Mouse (Mus musculus) midbrain, postnatal 0 days (tissue): ENCODE measurements around the gene Shb. TPM values are rescaled to one million over a fixed set of nuclear protein-coding genes. Genes with fewer than 3 reads are reported as not detected.

Experiments
- ATAC-seq: fragments of 200-750 bp; cut with Nextera tagmentation; 2 replicates; pipeline ENCODE4 v1.8.0; 2017; ENCODE audit warnings: moderate number of reproducible peaks, mild to moderate bottlenecking, moderate TSS enrichment, moderate library complexity; ENCODE audit not compliant: low FRiP score
- DNase-seq: peaks from one replicate; pipeline ENCODE4 v3.0.0-alpha.2; 2015; ENCODE audit warnings: low spot score
- H3K27ac ChIP-seq: fragments of 300-500 bp; sonication (generic); 2 replicates; pipeline ENCODE4 v1.5.1; 2014; ENCODE audit warnings: low read depth, mild to moderate bottlenecking, low read length, mixed read lengths
- H3K27me3 ChIP-seq: fragments of 300-500 bp; sonication (generic); 2 replicates; pipeline ENCODE4 v1.6.1; 2014; ENCODE audit warnings: low read length, control low read depth, mixed read lengths; ENCODE audit not compliant: insufficient read depth
- H3K36me3 ChIP-seq: fragments of 300-500 bp; sonication (generic); 2 replicates; pipeline ENCODE4 v1.6.1; 2014; ENCODE audit warnings: low read length, control low read depth, mixed read lengths; ENCODE audit not compliant: insufficient read depth
- H3K4me1 ChIP-seq: fragments of 300-500 bp; sonication (generic); 2 replicates; pipeline ENCODE4 v1.6.1; 2014; ENCODE audit warnings: mild to moderate bottlenecking, control low read depth, antibody characterized with exemption, low read length, mixed read lengths; ENCODE audit not compliant: insufficient read depth
- H3K4me2 ChIP-seq: fragments of 300-500 bp; sonication (generic); 2 replicates; pipeline ENCODE4 v1.6.1; 2014; ENCODE audit warnings: low read depth, mild to moderate bottlenecking, low read length, mixed read lengths; ENCODE audit not compliant: poor library complexity, severe bottlenecking
- H3K4me3 ChIP-seq: fragments of 300-500 bp; sonication (generic); 2 replicates; pipeline ENCODE4 v1.5.1; 2014; ENCODE audit warnings: low read depth, mild to moderate bottlenecking, low read length, moderate library complexity
- H3K9ac ChIP-seq: fragments of 300-500 bp; sonication (generic); replicated peaks from 2 replicates; pipeline ENCODE4 v1.6.1; 2014; ENCODE audit warnings: mild to moderate bottlenecking, low read length, moderate library complexity, mixed read lengths; ENCODE audit not compliant: poor library complexity, severe bottlenecking
- H3K9me3 ChIP-seq: fragments of 300-500 bp; sonication (generic); 2 replicates; pipeline ENCODE4 v1.6.1; 2016; ENCODE audit warnings: low read length, control low read depth
- CTCF ChIP-seq: IDR thresholded peaks from 2 replicates; pipeline ENCODE4 v1.5.1; 2016; ENCODE audit warnings: antibody characterized with exemption, mild to moderate bottlenecking
- WGBS: fragments of 180-500 bp; shearing (Covaris S2); extraction: QIAGEN DNeasy Blood & Tissue Kit; methylation state at CpG from one replicate; pipeline ENCODE4 v1.1.7; 2014; 5-methylcytosine and 5-hydroxymethylcytosine counted together
- polyA plus RNA-seq: library from polyadenylated mRNA; unstranded; fragments of >200 nt; fragmentation: Nextera tagmentation; extraction: Ambion mirVana; gene quantifications from 2 replicates; pipeline ENCODE4 v1.2.1, GENCODE M21; 2015
- total RNA-seq: library from RNA; depleted of rRNA; stranded (reverse); fragments of >200 nt; gene quantifications from 2 replicates; pipeline ENCODE4 v1.2.3, GENCODE M21; 2014

Shb gene
- total and polyA plus RNA-seq, 2 experiments from 2014 or later = 5.8 to 21.9 TPM

DNA sequence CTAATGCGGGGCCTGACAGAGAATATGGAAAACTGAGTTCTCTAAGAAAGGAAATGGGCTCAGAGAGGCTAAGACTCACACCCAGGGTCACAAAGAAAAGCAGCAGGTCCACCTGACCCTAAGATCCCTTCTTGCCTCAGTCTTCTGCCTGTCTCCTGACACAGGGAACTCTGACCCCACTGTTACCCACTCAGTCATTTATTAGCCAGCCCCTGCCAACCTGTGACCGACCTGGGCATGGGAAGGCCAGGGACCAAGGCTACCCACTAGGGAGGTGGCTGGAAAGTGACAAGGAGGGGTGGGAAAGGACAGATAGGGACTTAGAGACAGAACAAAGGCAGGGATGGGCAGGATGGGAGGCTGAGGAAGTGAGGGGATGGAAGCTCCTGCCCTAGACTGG is 26.6 kb downstream of the Shb start:
- Histone ChIP-seq H3K27ac (no peak overlapping the region), H3K4me1 (0 out of 2 replicates have a peak, but pooled peaks cover 12% of the 10 kb centered on the region), H3K4me3 (no peak overlapping the region), H3K9ac (no peak overlapping the region), H3K36me3 (no peaks in the 10 kb centered on the region), H3K9me3 (no peaks in the 10 kb centered on the region), H3K4me2 (no peak overlapping the region), H3K27me3 (no peaks in the 10 kb centered on the region)
- DNase-seq (no peak), ATAC-seq (no peak)
- TF ChIP-seq CTCF = no peak
- 86% methylated on average over 2 of the region's 2 CpGs for WGBS

- DNase-seq (no peak), ATAC-seq (no peak)
- Histone ChIP-seq H3K9ac (no peak overlapping the region), H3K4me3 (no peak overlapping the region), H3K27me3 (no peaks in the 10 kb centered on the region), H3K9me3 (no peaks in the 10 kb centered on the region), H3K27ac (no peak overlapping the region), H3K4me2 (no peak overlapping the region), H3K36me3 (no peaks in the 10 kb centered on the region), H3K4me1 (0 out of 2 replicates have a peak, but pooled peaks cover 12% of the 10 kb centered on the region)
- WGBS = 95% methylated on average over 6 of the region's 6 CpGs
- no peak for TF ChIP-seq CTCF
These were observed 27.1 kb downstream of the Shb start for GRCm38 (mm10) chr4:45505191-45505590.

DNA sequence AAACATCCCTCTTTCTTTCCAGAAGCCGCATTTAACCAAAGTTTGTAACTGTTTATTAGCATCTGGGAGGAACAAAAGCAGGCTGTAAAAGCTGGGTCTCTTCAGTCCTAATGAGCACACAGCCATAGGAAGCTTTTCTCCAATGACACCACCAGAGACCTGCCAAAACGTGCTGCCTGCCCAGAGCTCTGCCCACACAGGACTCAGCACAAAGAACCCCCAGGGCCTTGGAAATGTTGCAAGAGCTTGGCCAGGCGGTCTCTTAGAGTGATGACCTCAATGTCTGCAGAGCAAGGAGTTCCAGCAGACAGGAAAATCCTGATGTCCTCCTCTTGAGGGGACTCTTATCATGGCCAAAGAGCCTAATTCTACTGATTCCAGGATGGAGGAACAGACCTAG is 28.5 kb downstream of the Shb start:
- ATAC-seq = no peak
- Histone ChIP-seq H3K4me2 (no peak overlapping the region), H3K36me3 (no peaks in the 10 kb centered on the region), H3K27ac (no peak overlapping the region), H3K9ac (no peak overlapping the region), H3K4me3 (no peak overlapping the region), H3K4me1 (0 out of 2 replicates have a peak, but pooled peaks cover 8% of the 10 kb centered on the region), H3K27me3 (no peaks in the 10 kb centered on the region), H3K9me3 (no peaks in the 10 kb centered on the region)
- WGBS = 41% methylated on average over 3 of the region's 3 CpGs
- DNase-seq = no peak
- TF ChIP-seq CTCF = no peak

DNA sequence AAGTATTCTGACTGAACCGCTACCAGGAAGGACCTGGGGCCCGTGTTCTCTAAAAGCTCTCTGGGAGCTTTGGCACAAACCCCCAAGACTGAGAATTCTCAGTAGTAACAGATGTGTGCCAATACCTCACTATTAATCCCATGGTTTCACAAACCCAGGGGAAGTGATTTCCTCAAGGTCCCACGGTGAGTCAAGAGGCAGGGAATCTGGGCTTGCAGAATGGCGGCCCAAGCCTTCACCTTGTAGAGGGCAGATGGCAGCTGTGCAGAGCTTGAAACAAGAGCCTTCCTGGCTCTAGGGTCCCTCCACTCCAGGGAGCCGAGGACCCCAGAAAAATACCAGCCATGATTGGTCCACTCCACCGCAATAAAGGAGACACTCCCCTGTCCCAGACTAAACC is 28.9 kb downstream of the Shb start:
- Histone ChIP-seq H3K27ac (no peak overlapping the region), H3K9ac (no peak overlapping the region), H3K9me3 (no peaks in the 10 kb centered on the region), H3K27me3 (no peaks in the 10 kb centered on the region), H3K4me2 (no peak overlapping the region), H3K4me3 (no peak overlapping the region), H3K4me1 (0 out of 2 replicates have a peak, but pooled peaks cover 6% of the 10 kb centered on the region), H3K36me3 (no peaks in the 10 kb centered on the region)
- WGBS = 85% methylated on average over 6 of the region's 6 CpGs
- no peak for TF ChIP-seq CTCF
- ATAC-seq (no peak), DNase-seq (no peak)

- Histone ChIP-seq H3K4me1 (peaks cover 3% of the 10 kb centered on the region; the same call in 1 of the 2 replicates), H3K4me2 (no peak overlapping the region), H3K36me3 (no peaks in the 10 kb centered on the region), H3K27ac (no peak overlapping the region), H3K4me3 (no peak overlapping the region), H3K9me3 (no peaks in the 10 kb centered on the region), H3K27me3 (no peaks in the 10 kb centered on the region), H3K9ac (no peak overlapping the region)
- no peak for DNase-seq
- ATAC-seq = no peak
- no peak for TF ChIP-seq CTCF
- 96% methylated on average over 9 of the region's 9 CpGs for WGBS
These were observed 30.3 kb downstream of the Shb start for GRCm38 (mm10) chr4:45502002-45502401.

DNA sequence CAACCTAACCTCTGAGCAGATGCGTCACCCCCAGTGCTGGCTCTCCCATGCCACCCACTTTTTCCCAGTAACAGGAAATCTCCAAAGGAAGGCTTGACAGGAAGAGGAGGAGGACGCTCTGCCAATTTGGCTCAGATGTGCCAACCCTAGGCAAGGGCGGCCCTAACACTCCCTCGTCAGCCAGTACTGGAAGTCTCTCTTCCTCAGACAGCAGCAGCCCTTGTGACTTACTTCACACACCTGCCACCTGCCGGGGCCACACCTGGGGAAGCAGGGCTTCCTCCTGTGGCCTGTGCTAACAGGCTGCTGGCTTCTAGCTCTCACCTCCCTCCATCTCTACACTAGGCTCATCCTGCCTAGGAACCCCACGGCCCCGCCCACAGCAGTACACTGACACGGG is 31.9 kb downstream of the Shb start:
- Histone ChIP-seq H3K4me1 (peaks cover 3% of the 10 kb centered on the region; the same call in 1 of the 2 replicates), H3K9ac (no peak overlapping the region), H3K9me3 (no peaks in the 10 kb centered on the region), H3K27me3 (no peaks in the 10 kb centered on the region), H3K4me3 (no peak overlapping the region), H3K36me3 (no peaks in the 10 kb centered on the region), H3K4me2 (no peak overlapping the region), H3K27ac (no peak overlapping the region)
- DNase-seq = no peak
- 76% methylated on average over 8 of the region's 8 CpGs for WGBS
- no peak for ATAC-seq
- TF ChIP-seq CTCF = no peak
